Mouse (Mus musculus) kidney, adult 2 months (tissue): ENCODE measurements around the gene Rasl11b.

Source experiments
- CTCF ChIP-seq: fragments of 200-500 bp; conservative IDR thresholded peaks from 2 replicates; pipeline ENCODE4 v1.5.1; 2011; ENCODE audit warnings: low read depth, mild to moderate bottlenecking, control low read depth, low read length, moderate library complexity, mixed read lengths; ENCODE audit not compliant: insufficient read depth, insufficient read length
- POLR2A ChIP-seq: fragments of 200-500 bp; IDR thresholded peaks from one replicate; pipeline ENCODE4 v1.6.1; 2011; ENCODE audit warnings: low read depth, low read length, control low read depth

GRCm38 (mm10) chr5:74180216-74180615, 14.9 kb upstream of the Rasl11b start:
- no peak for TF ChIP-seq POLR2A
- no peak for TF ChIP-seq CTCF
